Comparison of ENCODE assay signal across 15 mouse cellular contexts in genomic region chr13:8207337-8207736, GRCm38 (mm10). TPM values are rescaled to one million over a fixed set of nuclear protein-coding genes. Genes with fewer than 3 reads are reported as not detected.
DNase-seq lines count a peak whose midpoint lies in the region; ATAC-seq lines count a peak whose summit lies in the region.
"Had no signal": no experiment of that assay in that cellular context is flagged by ENCODE, and none has a peak within 500 bp of the region (broad histone marks: within the 10 kb centered on the region; RNA-seq: fewer than 3 reads in every experiment).

No protein-coding gene starts in this region.

- DNase-seq in cerebellum, postnatal 10 days: peak; percentile 66 to 70
- DNase-seq in left cerebral cortex, postnatal 4 days: peak; percentile 61
- no peak for DNase-seq in left cerebral cortex, adult 8-10 months (ENCODE audit: low spot score in 2 of 2)
- peak; percentile 16 to 46 for DNase-seq in layer of hippocampus, adult 8-10 months (ENCODE audit: low spot score in 2 of 2)
- DNase-seq in ovary, postnatal 36 days (ENCODE audit: low spot score): no peak
- DNase-seq in right cerebral cortex, postnatal 36 days (ENCODE audit: low spot score in 2 of 2): no peak
- DNase-seq: adrenal gland, adult 8-10 months; heart, postnatal 4 days; kidney, adult 9 months; lung, adult 2 months; thymus, postnatal 25 days had no signal

- ATAC-seq in cerebellum, adult (ENCODE audit: insufficient number of reproducible peaks, low FRiP score, low TSS enrichment): no peak
- no peak for ATAC-seq in neural tube, embryonic 15.5 days (ENCODE audit: low FRiP score)

- WGBS in neural tube, embryonic 15.5 days: 40% methylated on average over 16 of the region's 16 CpGs

- peaks cover 14% of the 10 kb centered on the region for H3K4me1 ChIP-seq in neural tube, embryonic 15.5 days
- H3K4me1 ChIP-seq: megakaryocyte, embryonic 14.5 days had no signal

- H3K4me2 ChIP-seq in neural tube, embryonic 15.5 days: peak overlapping the region; percentile 51
- H3K4me2 ChIP-seq: embryonic facial prominence, embryonic 13.5 days had no signal

- 0 out of 2 replicates have a peak overlapping the region, but pooled peaks have one; percentile 28 for H3K9ac ChIP-seq in neural tube, embryonic 15.5 days (replicated peaks)
- H3K9ac ChIP-seq: embryonic facial prominence, embryonic 13.5 days had no signal

- H3K4me3 ChIP-seq in neural tube, embryonic 15.5 days (replicated peaks): peak overlapping the region; percentile 37
- H3K4me3 ChIP-seq: embryonic facial prominence, embryonic 13.5 days; megakaryocyte, embryonic 14.5 days had no signal

- H3K36me3 ChIP-seq in neural tube, embryonic 15.5 days: no peaks in the 10 kb centered on the region
- H3K36me3 ChIP-seq: embryonic facial prominence, embryonic 13.5 days had no signal

- intact Hi-C loops in left cerebral cortex, postnatal 4 days (cut with DNase I): no loop called here

- H3K27me3 ChIP-seq in neural tube, embryonic 15.5 days (replicated peaks): no peaks in the 10 kb centered on the region

- H3K9me3 ChIP-seq in neural tube, embryonic 15.5 days (replicated peaks): no peaks in the 10 kb centered on the region
- H3K9me3 ChIP-seq: embryonic facial prominence, embryonic 13.5 days had no signal

- H3K27ac ChIP-seq in neural tube, embryonic 15.5 days (replicated peaks): 0 out of 2 replicates have a peak overlapping the region, but pooled peaks have one; percentile 43
- H3K27ac ChIP-seq: embryonic facial prominence, embryonic 13.5 days had no signal

RNA-seq across cellular contexts. Expression of gene Adarb2, which starts 4.7 kb away (rescaled TPM):
- total RNA-seq in left cerebral cortex, postnatal 4 days (2021): 10 to 100 TPM; 38.7 to 40.0 TPM
- 10 to 100 TPM; 21.7 to 32.0 (median 23.5) TPM for total RNA-seq in left cerebral cortex, adult 8-10 months (2022)
- 10 to 100 TPM; 33.8 to 43.5 (median 37.8) TPM for total RNA-seq in layer of hippocampus, adult 8-10 months (2022)
- 19.1 and 24.7 TPM in 2 replicates for polyA plus RNA-seq in neural tube, embryonic 15.5 days (2015; fragmentation: Nextera tagmentation; extraction: Ambion mirVana)
- polyA plus RNA-seq: lung, adult 2 months had no signal

Comparison
In these comparisons a context has a peak if more than half of its experiments do, and no peak if none do; other contexts are left out.
1. DNase-seq: peak in cerebellum, postnatal 10 days (2 of 2), left cerebral cortex, postnatal 4 days (single experiment) and layer of hippocampus, adult 8-10 months (2 of 2); none in left cerebral cortex, adult 8-10 months (0 of 2), ovary, postnatal 36 days (single experiment) and right cerebral cortex, postnatal 36 days (0 of 2).